Mouse (Mus musculus) naive thymus-derived CD4-positive, alpha-beta T cell, adult 2 months (primary cell): ENCODE measurements around the gene Folr2.

Experiments
- DNase-seq: peaks from one replicate; pipeline ENCODE4 v3.0.0-alpha.2; 2011; ENCODE audit warnings: low read depth

Folr2 gene

GRCm38 (mm10) chr7:101866491-101867265, 9.7 kb upstream of the Folr2 start:
- DNase-seq, result no peak

DNA sequence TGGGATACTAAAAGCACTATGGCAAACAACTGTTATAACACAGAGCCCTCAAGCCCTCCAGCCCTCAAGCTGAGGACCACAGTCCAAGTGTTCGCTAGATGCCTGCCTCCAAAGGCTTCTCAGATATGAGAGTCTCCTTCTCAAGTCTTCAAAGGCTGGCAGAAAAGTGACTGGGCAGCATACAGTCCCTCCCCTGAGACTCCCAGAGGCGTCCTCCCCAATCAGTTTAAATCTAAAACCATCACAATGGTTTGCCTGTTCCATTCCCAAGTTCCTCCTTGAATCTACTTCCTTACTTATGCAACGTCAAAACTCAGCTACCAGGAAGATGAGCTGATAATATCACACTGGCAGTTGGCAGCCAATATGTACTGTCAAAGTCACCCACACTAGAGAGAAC, 6.4 kb upstream of the Folr2 start, which contains the start of gene Anapc15:
Anapc15 (plus strand) TSS at position 301 of the 400 bp plus-strand sequence.
- no peak for DNase-seq

DNA sequence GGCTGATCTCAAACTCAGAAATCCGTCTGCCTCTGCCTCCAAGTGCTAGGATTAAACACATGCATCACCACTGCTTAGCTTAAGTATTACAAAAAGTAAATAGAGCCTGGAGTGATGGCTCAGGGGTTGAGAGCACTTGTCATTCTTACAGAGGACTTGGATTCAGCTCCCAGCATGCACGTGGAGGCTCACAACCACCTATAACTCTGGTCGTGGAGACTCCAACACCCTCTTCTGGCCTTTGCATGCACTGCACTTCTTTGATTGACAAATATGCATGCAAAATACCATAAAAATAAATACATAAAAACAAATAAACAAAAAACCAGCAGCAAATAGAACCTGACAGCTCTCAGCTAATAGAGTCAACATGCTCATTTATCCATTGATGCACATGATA, 5.3 kb upstream of the Folr2 start:
- DNase-seq, result no peak

- no peak for DNase-seq
These were observed 4.0 kb upstream of the Folr2 start for GRCm38 (mm10) chr7:101860978-101861377.

GRCm38 (mm10) chr7:101858362-101858761, 1.4 kb upstream of the Folr2 start:
- no peak for DNase-seq

- DNase-seq, result no peak
These were observed 3.2 kb downstream of the Folr2 start for GRCm38 (mm10) chr7:101853816-101854215.

DNA sequence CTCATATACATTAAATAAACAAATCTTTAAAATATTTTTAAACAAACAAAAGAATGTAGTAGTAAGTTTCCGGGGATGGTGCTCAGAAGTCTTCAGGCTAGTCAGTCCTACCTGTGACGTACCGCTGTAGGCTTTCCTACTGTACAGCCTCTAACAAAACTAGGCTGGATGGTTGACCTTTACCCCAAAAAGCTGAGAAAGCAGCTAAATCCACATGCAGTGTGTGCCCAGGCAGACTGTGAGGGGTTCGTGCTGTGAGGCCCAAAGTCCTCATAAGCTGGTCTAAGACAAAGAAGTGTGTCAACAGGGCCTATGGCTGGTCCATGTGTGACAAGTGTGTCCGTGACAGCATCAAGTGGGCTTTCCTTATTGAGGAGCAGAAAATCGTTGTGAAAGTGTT, 4.1 kb downstream of the Folr2 start:
- no peak for DNase-seq

GRCm38 (mm10) chr7:101851689-101852088, 5.3 kb downstream of the Folr2 start:
- DNase-seq, result no peak

- DNase-seq, result no peak
These were observed 9.1 kb downstream of the Folr2 start for GRCm38 (mm10) chr7:101847934-101848333.

DNA sequence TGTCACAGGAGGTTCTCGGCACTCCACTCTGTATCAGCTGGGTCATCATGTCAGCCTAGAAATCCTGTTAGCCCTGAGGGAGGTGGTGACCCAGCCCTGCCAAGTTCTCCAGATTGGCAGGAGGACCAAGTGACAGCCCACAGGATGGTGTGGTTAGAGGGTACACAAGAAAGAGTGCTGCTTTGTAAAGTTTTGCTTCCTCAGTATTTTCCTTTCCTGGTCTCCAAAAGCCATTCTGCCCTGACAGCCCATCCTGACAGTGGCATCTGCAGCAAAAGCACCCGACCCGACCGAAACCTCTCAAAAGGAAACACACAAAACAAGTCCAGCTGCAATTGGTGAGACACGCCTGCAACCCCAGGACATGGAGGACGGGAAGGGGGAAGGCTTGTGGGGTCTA, 12.8 kb downstream of the Folr2 start:
- no peak for DNase-seq

DNA sequence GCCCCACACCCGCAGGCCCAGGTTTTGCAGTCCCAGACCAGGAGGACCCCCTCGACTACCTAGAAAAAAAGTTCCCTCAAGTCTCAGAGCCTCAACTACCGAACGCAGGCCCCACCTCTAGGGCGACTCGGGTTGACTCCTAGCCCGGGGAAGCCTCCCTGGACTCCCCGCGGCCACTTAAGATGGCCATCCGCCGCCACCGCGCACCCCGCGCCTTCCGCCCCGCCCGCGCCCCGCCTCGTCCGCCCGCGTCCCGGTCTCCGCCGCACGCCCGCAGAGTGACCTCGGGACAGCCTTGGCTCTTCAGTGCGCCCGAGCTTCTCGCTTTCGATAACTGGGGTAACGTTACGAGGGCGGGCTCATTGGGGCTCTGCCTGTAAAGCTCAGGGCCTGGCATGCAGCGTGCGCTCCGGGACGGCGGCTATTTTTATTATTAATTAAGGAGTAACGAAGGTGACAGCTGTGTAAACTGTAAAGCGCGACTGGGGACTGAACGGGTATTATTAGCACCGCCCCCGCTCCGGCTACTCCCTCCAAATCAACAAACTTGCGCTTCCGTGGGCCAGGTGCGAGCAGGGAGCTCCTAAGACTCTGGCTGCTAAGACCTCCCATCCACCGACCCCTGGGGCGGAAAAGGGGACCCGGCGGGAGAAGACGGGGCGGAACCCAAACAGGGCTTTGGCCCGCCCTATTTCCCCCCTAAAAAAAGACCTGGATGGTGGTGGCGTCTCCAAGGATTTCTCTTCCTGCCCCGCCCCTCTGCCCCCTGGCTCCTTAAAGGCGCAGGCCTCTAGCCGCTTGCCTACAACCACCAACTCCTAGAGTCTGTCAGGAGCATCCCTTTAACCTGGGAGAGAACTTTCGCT, 19.2 kb downstream of the Folr2 start, which contains the start of gene Inppl1:
Inppl1 (minus strand) TSS at position 624 of the 866 bp plus-strand sequence.
- DNase-seq, result peak; percentile 35

DNA sequence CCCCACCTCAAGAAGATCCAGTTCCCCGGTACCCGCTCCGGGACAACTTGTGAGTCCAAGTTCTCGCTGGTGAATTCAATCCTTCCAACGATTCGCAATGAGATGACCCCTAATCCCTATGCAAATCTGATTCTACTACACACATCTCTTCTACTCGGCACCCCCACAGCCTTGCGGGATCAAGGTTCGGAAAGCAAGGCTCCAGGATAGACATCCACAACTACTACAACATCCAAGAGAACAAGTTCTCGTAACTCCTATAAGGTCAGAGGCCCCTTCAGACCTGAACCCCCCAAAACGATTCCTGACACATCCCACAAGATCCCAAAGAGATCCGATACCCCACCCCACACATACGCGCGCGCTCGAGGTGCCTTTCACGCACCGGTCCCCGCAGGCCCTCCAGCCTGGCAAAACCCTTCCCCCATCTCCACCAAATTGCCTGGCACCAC, 19.8 kb downstream of the Folr2 start:
- DNase-seq, result peak; percentile 44

GRCm38 (mm10) chr7:101836271-101837153, 20.5 kb downstream of the Folr2 start:
- DNase-seq, result peak; percentile 67

DNA sequence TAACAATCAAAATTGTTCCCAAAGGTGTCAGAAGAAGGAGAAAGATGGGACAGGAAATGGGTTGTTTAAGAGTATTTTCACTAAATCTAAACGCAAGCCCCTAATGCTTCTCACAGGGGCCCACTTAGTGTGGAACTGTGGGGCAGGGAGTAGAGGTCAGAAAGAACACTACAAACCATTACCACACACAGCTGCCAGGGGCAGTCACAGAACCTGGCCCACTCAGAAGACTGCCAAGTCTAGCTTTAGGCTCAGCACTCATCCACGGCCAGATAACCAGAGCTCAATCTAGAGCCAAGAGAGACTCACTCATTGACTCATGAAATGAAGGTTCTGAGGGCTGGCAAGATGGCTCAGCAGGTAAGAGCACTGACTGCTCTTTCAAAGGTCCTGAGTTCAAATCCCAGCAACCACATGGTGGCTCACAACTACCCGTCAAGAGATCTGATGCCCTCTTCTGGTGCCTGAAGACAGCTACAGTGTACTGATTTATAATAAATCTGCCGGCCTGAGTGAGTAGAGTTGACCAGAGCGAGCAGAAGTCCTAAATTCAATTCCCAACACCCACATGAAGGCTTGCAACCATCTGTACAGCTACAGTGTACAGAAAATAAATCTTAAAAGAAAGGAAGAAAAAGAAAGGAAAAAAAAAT, 21.4 kb downstream of the Folr2 start:
- no peak for DNase-seq

DNA sequence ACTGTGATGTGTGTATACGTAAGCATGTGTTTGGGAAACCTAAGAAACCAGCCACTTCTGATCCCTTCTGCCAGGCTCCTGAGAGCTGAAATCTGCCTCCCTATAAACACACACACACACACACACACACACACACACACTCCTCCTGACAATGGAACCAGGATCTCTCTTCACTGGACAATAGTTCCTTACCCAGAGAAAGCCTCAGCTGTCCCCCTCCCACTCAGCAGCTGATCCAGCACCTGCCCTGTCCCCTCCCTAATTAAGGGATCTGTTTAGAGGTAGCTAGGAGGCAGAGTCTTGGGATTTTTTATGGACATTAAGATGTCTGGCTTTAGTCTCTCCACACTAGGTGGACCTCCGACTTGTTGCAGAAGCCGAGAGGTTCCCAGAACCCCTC, 22.1 kb downstream of the Folr2 start:
- DNase-seq, result no peak

DNA sequence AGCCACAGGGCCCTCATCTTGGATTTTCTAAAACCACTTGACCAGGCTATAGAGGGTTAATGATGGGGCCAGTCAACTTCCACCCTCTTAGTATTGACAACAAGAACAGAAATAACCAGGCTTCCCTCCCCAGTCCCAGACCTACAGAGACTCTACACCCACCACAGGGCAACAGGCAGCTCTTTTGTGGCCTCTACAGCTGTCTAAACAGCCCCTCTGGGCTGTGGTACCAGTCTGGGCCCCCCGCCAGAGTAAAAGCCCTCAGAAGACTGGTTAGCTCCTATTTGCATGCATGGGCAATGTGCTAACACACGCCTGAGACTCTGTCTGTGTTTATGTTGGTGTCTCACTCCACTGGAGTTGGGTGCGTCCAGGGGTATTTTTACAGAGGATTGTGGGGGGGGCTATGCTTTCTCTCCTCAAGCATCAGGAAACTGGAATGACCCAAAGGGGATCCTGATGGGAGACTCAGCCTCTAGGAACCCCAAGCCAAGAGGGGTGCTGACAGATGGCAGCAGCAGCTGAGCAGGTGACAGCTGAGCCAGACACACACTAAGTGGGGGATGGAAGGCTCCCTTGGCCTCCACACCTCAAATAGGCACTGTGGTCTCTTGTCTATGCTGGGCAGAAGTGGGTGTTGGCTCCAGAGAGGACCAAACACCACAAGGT, 22.9 kb downstream of the Folr2 start:
- no peak for DNase-seq

GRCm38 (mm10) chr7:101833352-101833751, 23.6 kb downstream of the Folr2 start:
- no peak for DNase-seq

GRCm38 (mm10) chr7:101832372-101832771, 24.6 kb downstream of the Folr2 start:
- DNase-seq, result no peak

DNA sequence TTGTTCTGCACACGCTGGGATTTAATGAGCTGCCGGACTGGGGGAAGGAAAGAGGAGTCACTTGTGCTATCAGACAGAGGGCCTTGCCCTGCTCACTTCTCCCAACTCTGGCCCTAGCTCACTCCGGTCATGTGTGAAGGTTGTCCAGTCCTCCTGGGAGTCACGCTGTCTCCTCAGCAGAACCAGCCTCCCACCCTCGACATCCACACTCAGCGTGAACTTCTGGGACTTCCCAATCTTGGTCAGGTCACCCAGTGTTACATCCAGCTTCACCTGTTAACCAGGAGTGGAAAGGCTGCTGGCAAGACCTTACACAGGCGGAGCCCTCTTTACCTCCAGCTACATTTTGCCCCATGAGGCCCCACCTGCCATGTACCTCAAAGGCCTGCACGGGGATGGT, 25.6 kb downstream of the Folr2 start:
- DNase-seq, result no peak

DNA sequence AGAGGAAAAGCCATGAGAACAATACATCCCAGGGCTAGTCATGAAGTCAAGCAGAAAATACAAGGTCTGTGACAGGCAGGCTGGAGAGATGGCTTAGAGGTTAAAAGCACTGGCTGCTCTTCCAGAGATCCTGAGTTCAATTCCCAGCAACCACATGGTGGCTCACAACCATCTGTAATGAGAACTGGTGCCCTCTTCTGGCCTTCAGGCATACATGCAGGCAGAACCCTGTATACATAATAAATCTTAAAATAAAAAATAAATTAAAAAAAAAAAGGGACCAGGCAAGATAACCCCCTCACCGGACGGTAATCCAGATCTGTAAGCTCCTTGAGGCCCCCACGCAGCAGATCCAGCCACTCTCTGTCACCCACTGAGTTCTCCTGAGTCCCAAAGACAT, 26.6 kb downstream of the Folr2 start:
- DNase-seq, result no peak
